Mouse (Mus musculus): ENCODE data around the gene Il17d. TPM values are rescaled to one million over a fixed set of nuclear protein-coding genes. Genes with fewer than 3 reads are reported as not detected.

Gene Il17d
- total and polyA plus RNA-seq, 3 experiments = 0.54 to 2.2 TPM; not detected in 1

DNA sequence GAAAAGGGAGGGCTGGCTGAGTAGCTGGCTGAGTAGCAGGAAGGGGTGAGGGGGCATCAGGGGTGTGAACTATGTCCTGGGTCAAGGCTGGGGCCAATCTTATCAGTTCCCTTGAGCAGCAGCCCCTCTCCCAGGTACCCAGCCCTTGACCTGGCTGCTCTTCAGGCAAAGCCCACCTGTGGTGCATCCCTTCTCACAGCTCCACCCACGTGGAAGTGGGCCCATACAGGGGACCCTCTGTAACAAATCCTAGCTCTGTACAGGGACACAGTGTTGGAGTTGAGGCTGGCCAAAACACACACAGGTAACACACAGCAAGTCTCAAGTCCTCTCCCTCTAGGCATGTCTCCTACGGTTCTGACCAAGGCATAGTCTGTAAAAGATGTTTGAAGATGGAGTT, 3.0 kb downstream of the Il17d start:
- Histone ChIP-seq H3K79me2 (ENCODE audit: control insufficient read depth, insufficient read depth, low read length, poor library complexity) (no peaks in the 10 kb centered on the region), H3K27ac (ENCODE audit: control insufficient read depth, low read depth, low read length) (no peak overlapping the region), H3K27me3 (ENCODE audit: control insufficient read depth in 1 of 2, insufficient read depth in 2 of 2, low read length in 2 of 2) (peaks cover 4 to 5% of the 10 kb centered on the region in 2 experiments; a peak in 1 of 4 replicates), H3K9me3 (replicated peaks; ENCODE audit: insufficient read depth, low read length) (no peaks in the 10 kb centered on the region), H3K36me3 (ENCODE audit: control insufficient read depth in 1 of 2, insufficient read depth in 2 of 2, low read length in 2 of 2) (peaks cover 0 to 7% of the 10 kb centered on the region in 2 experiments; a peak in 2 of 4 replicates), H3K9ac (ENCODE audit: control insufficient read depth, low read depth, low read length, poor library complexity, severe bottlenecking) (no peak overlapping the region), H3K4me3 (ENCODE audit: control insufficient read depth in 1 of 2, insufficient read depth in 1 of 2, low read depth in 2 of 2, low read length in 2 of 2) (no peak overlapping the region), H3K4me1 (ENCODE audit: control insufficient read depth in 1 of 2, insufficient read depth in 2 of 2, low read length in 2 of 2) (peaks cover 2 to 23% of the 10 kb centered on the region in 2 experiments; a peak in 3 of 4 replicates)
- TF ChIP-seq KAT2A (conservative IDR thresholded peaks at IDR 0.05; ENCODE audit: low read depth, low read length) (no peak), MYC (IDR thresholded peaks at IDR 0.05; ENCODE audit: low read depth, low read length) (no peak), ZMIZ1 (IDR thresholded peaks at IDR 0.05; ENCODE audit: low read depth, low read length) (no peak), POLR2AphosphoS2 (IDR thresholded peaks at IDR 0.05; ENCODE audit: low read length) (no peak), BHLHE40 (IDR thresholded peaks at IDR 0.05; ENCODE audit: borderline replicate concordance, low read depth, low read length) (no peak), TCF12 (IDR thresholded peaks at IDR 0.05; ENCODE audit: low read depth, low read length) (no peak), MEF2A (IDR thresholded peaks at IDR 0.05; ENCODE audit: extremely low read depth, insufficient replicate concordance, low read depth, low read length, poor library complexity, severe bottlenecking) (no peak), MAZ (IDR thresholded peaks at IDR 0.05; ENCODE audit: low read depth, low read length) (no peak), GABPA (IDR thresholded peaks at IDR 0.05; ENCODE audit: low read depth, low read length) (no peak), TAL1 (IDR thresholded peaks at IDR 0.05; ENCODE audit: low read length) (no peak), MYB (IDR thresholded peaks at IDR 0.05; ENCODE audit: low read depth, low read length) (no peak)
- no peak for DNase-seq (ENCODE audit: low read depth, low spot score)

DNA sequence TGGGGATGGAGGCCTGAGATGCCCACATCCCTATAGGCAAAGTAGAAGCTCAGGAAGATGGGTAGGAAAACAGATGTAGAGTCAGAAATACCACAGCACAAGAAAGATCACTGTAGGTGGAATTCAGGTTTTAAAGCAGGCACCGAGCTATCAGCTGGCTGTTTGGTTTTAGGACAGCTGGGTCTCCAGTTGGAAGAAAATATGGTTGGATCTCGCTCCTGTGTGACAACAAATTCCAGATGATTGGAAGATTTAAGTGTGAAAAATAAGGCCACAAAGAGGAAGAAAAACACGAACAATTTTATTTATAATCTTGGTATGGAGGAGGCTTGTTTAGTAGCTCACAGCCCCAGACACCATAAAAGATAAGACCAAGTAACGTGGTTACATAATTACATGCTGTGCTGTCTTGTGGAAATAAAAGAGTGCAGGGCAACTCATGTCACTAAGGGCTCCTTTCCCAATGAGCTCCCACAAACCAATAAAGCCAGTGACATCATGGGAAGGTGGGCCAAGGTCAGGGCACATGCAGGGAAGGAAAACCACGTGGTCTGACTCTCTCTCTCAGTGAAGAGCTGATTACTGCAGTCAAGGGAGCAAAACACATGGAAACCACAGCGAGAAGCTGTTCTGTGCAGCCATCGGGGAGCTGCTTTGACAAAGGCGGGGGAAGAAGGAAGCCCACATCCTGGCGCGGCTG, 4.7 kb downstream of the Il17d start:
- peaks cover 4% of the 10 kb centered on the region in 2 experiments; a peak in 1 of 4 replicates for H3K27me3 ChIP-seq (ENCODE audit: control insufficient read depth in 1 of 2, insufficient read depth in 2 of 2, low read length in 2 of 2)
- H3K36me3 ChIP-seq (ENCODE audit: control insufficient read depth in 1 of 2, insufficient read depth in 2 of 2, low read length in 2 of 2) = peaks cover 0 to 6% of the 10 kb centered on the region in 2 experiments; a peak in 2 of 4 replicates
- no peak overlapping the region for H3K27ac ChIP-seq (ENCODE audit: control insufficient read depth, low read depth, low read length)
- peak; percentile 54 for DNase-seq (ENCODE audit: low read depth, low spot score)
- peaks cover 2 to 23% of the 10 kb centered on the region in 2 experiments; a peak in 3 of 4 replicates for H3K4me1 ChIP-seq (ENCODE audit: control insufficient read depth in 1 of 2, insufficient read depth in 2 of 2, low read length in 2 of 2)
- TF ChIP-seq JUND (IDR thresholded peaks at IDR 0.05; ENCODE audit: low read depth, low read length) (no peak), USF2 (IDR thresholded peaks at IDR 0.05; ENCODE audit: borderline replicate concordance in 1 of 2, insufficient read depth in 1 of 2, low read depth in 1 of 2, low read length in 2 of 2) (no peak), NELFE (IDR thresholded peaks at IDR 0.05; ENCODE audit: low read depth, low read length) (no peak), USF1 (IDR thresholded peaks at IDR 0.05; ENCODE audit: low read depth, low read length) (peak; percentile 74), MXI1 (IDR thresholded peaks at IDR 0.05; ENCODE audit: low read depth, low read length) (peak; percentile 69), ZMIZ1 (IDR thresholded peaks at IDR 0.05; ENCODE audit: low read depth, low read length) (no peak), KAT2A (conservative IDR thresholded peaks at IDR 0.05; ENCODE audit: low read depth, low read length) (no peak), TBP (IDR thresholded peaks at IDR 0.05; ENCODE audit: low read depth, low read length) (0 out of 2 replicates have a peak, but pooled peaks have one; percentile 28), CHD1 (IDR thresholded peaks at IDR 0.05; ENCODE audit: low read depth, low read length) (no peak), SIN3A (IDR thresholded peaks at IDR 0.05; ENCODE audit: low read length) (no peak; the same call in 1 of the 2 replicates), SMC3 (IDR thresholded peaks at IDR 0.05; ENCODE audit: low read depth, low read length) (no peak), ELF1 (IDR thresholded peaks at IDR 0.05; ENCODE audit: low read depth, low read length) (no peak), MYC (IDR thresholded peaks at IDR 0.05; ENCODE audit: low read depth, low read length) (0 out of 2 replicates have a peak, but pooled peaks have one; percentile 56), MAX (IDR thresholded peaks at IDR 0.05; ENCODE audit: low read length) (peak; percentile 97), UBTF (IDR thresholded peaks at IDR 0.05; ENCODE audit: borderline replicate concordance, insufficient read depth, low read depth, low read length) (no peak)
- H3K4me3 ChIP-seq (ENCODE audit: control insufficient read depth in 1 of 2, insufficient read depth in 1 of 2, low read depth in 2 of 2, low read length in 2 of 2) = peak overlapping the region; percentile 11 to 12; a peak in 1 of 4 replicates
- no peaks in the 10 kb centered on the region for H3K9me3 ChIP-seq (replicated peaks; ENCODE audit: insufficient read depth, low read length)
- no peaks in the 10 kb centered on the region for H3K79me2 ChIP-seq (ENCODE audit: control insufficient read depth, insufficient read depth, low read length, poor library complexity)
- peak overlapping the region; percentile 45 for H3K9ac ChIP-seq (ENCODE audit: control insufficient read depth, low read depth, low read length, poor library complexity, severe bottlenecking)
